Mouse (Mus musculus): ENCODE measurements around the gene Cpne6. TPM values are rescaled to one million over a fixed set of nuclear protein-coding genes. Genes with fewer than 3 reads are reported as not detected.

The Cpne6 gene
- total and polyA plus RNA-seq, 3 experiments = not detected

DNA sequence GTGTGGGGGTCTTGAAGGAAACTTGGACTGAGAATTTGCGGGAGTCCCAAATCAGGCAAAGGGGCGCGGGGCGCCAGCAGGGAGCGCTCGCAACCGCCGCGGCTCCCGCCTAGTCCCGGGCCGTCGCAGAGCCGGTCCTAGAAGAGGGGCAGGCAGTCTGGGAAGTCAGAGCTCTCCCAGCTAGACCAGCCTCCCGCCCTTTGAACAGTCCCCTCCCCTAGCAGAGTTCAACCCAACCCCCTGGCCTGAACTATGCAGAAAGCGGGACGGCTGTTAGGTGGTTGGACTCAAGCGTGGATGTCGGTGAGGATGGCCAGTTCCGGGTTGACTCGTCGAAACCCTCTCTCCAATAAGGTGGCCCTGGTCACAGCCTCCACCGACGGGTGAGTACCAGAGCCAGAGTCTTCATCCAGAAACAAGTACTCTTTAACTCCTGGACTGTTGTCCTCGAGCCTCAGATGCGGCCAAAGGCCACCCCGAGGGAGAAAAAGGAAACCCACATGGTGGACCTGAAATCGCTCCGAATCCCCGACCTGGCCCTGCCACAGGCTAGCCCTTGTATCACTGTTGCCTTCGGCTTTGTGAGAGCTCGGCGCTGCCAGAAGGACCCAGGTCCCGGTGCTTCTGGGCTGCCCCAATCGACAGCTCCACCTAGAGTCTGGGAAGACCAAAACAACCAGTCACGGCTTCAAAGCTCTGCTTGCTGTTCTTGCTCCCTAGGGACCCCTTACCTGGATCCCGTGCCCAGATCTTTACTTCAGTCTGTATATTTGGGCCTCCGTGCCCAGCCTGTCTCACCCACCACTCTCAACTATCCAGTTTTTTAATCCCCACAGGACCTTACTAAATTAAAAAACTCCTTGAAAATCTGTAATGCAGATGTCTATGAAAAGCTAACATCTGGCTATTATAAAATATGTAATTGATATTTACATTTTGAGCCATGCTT is 31.3 kb upstream of the Cpne6 start, which contains the start of gene Dhrs4:
TSS of gene Dhrs4 (plus strand) at position 108 of the 949 bp plus-strand sequence.
- Histone ChIP-seq H3K27me3 (ENCODE audit: control insufficient read depth in 1 of 2, insufficient read depth in 2 of 2, low read length in 2 of 2) (peaks cover under 1 to 3% of the 10 kb centered on the region in 2 experiments; a peak in 3 of 4 replicates), H3K36me3 (ENCODE audit: control insufficient read depth in 1 of 2, insufficient read depth in 2 of 2, low read length in 2 of 2) (peaks cover 0 to 12% of the 10 kb centered on the region in 2 experiments; a peak in 2 of 4 replicates), H3K27ac (ENCODE audit: control insufficient read depth, low read depth, low read length) (peak within 1 kb of the TSS; percentile 82), H3K9ac (ENCODE audit: control insufficient read depth, low read depth, low read length, poor library complexity, severe bottlenecking) (peak within 1 kb of the TSS; percentile 89), H3K79me2 (ENCODE audit: control insufficient read depth, insufficient read depth, low read length, poor library complexity) (no peaks in the 10 kb centered on the region; the same call in 1 of the 2 replicates), H3K4me1 (ENCODE audit: control insufficient read depth in 1 of 2, insufficient read depth in 2 of 2, low read length in 2 of 2) (peaks cover 0 to 18% of the 10 kb centered on the region in 2 experiments; a peak in 3 of 4 replicates), H3K4me3 (ENCODE audit: control insufficient read depth in 1 of 2, insufficient read depth in 1 of 2, low read depth in 2 of 2, low read length in 2 of 2) (peak within 1 kb of the TSS; percentile 72 to 84), H3K9me3 (replicated peaks; ENCODE audit: insufficient read depth, low read length) (no peaks in the 10 kb centered on the region)
- peak; percentile 91 for DNase-seq (ENCODE audit: low read depth, low spot score)
- TF ChIP-seq USF2 (IDR thresholded peaks at IDR 0.05; ENCODE audit: borderline replicate concordance in 1 of 2, insufficient read depth in 1 of 2, low read depth in 1 of 2, low read length in 2 of 2) (no peak), BHLHE40 (IDR thresholded peaks at IDR 0.05; ENCODE audit: borderline replicate concordance, low read depth, low read length) (no peak), EP300 (IDR thresholded peaks at IDR 0.05; ENCODE audit: low read depth in 1 of 2, low read length in 2 of 2) (no peak), CHD2 (IDR thresholded peaks at IDR 0.05; ENCODE audit: low read length) (no peak), MYB (IDR thresholded peaks at IDR 0.05; ENCODE audit: low read depth, low read length) (no peak), MAFK (IDR thresholded peaks at IDR 0.05; ENCODE audit: borderline replicate concordance, low read depth, low read length) (no peak), TBP (IDR thresholded peaks at IDR 0.05; ENCODE audit: low read depth, low read length) (peak; percentile 86), RAD21 (IDR thresholded peaks at IDR 0.05; ENCODE audit: low read depth, low read length) (peak; percentile 47), SIN3A (IDR thresholded peaks at IDR 0.05; ENCODE audit: low read length) (peak; percentile 62), POLR2AphosphoS2 (IDR thresholded peaks at IDR 0.05; ENCODE audit: low read length) (peak; percentile 74), E2F4 (IDR thresholded peaks at IDR 0.05; ENCODE audit: borderline replicate concordance, low read depth, low read length) (peak; percentile 80; the same call in 1 of the 2 replicates), NRF1 (IDR thresholded peaks at IDR 0.05; ENCODE audit: insufficient read depth, low read depth, low read length, poor library complexity, severe bottlenecking) (no peak), UBTF (IDR thresholded peaks at IDR 0.05; ENCODE audit: borderline replicate concordance, insufficient read depth, low read depth, low read length) (no peak), ZC3H11A (IDR thresholded peaks at IDR 0.05; ENCODE audit: low read depth, low read length) (0 out of 2 replicates have a peak, but pooled peaks have one; percentile 27), MYC (IDR thresholded peaks at IDR 0.05; ENCODE audit: low read depth, low read length) (no peak), MAZ (IDR thresholded peaks at IDR 0.05; ENCODE audit: low read depth, low read length) (peak; percentile 66; the same call in 1 of the 2 replicates), CTCF (IDR thresholded peaks at IDR 0.05 in 2 of 3, conservative IDR thresholded peaks at IDR 0.05 in 1 of 3; ENCODE audit: control insufficient read depth in 1 of 3, insufficient read depth in 1 of 3, low read depth in 2 of 3, low read length in 3 of 3, poor library complexity in 1 of 3, severe bottlenecking in 1 of 3) (peak; percentile 58 to 87 (median 85)), SMC3 (IDR thresholded peaks at IDR 0.05; ENCODE audit: low read depth, low read length) (peak; percentile 43), KAT2A (conservative IDR thresholded peaks at IDR 0.05; ENCODE audit: low read depth, low read length) (no peak), HCFC1 (IDR thresholded peaks at IDR 0.05; ENCODE audit: low read depth, low read length) (peak; percentile 79), RCOR1 (IDR thresholded peaks at IDR 0.05; ENCODE audit: low read depth, low read length) (no peak), POLR2AphosphoS5 (IDR thresholded peaks at IDR 0.05; ENCODE audit: borderline replicate concordance, low read depth, low read length) (no peak), CHD1 (IDR thresholded peaks at IDR 0.05; ENCODE audit: low read depth, low read length) (no peak), TAL1 (IDR thresholded peaks at IDR 0.05; ENCODE audit: low read length) (no peak), GABPA (IDR thresholded peaks at IDR 0.05; ENCODE audit: low read depth, low read length) (peak; percentile 79; the same call in 1 of the 2 replicates), NELFE (IDR thresholded peaks at IDR 0.05; ENCODE audit: low read depth, low read length) (peak; percentile 78), ZNF384 (IDR thresholded peaks at IDR 0.05; ENCODE audit: low read depth, low read length) (no peak), POLR2A (IDR thresholded peaks at IDR 0.05; ENCODE audit: control insufficient read depth in 1 of 2, insufficient read depth in 1 of 2, low read depth in 1 of 2, low read length in 2 of 2, poor library complexity in 1 of 2) (peak in 1 of 2 experiments; percentile 90; a peak in 3 of 4 replicates), ZMIZ1 (IDR thresholded peaks at IDR 0.05; ENCODE audit: low read depth, low read length) (peak; percentile 65), ETS1 (IDR thresholded peaks at IDR 0.05; ENCODE audit: low read depth, low read length) (no peak), MEF2A (IDR thresholded peaks at IDR 0.05; ENCODE audit: extremely low read depth, insufficient replicate concordance, low read depth, low read length, poor library complexity, severe bottlenecking) (no peak), ELF1 (IDR thresholded peaks at IDR 0.05; ENCODE audit: low read depth, low read length) (peak; percentile 70), USF1 (IDR thresholded peaks at IDR 0.05; ENCODE audit: low read depth, low read length) (no peak), JUND (IDR thresholded peaks at IDR 0.05; ENCODE audit: low read depth, low read length) (no peak)
